Mouse (Mus musculus) C2C12 (cell line): ENCODE data around the gene Pop4.

Experiments used
- CTCF ChIP-seq: IDR thresholded peaks from one replicate; pipeline ENCODE4 v1.5.1; 2011; ENCODE audit not compliant: control insufficient read depth, insufficient read depth, insufficient read length
- MAX ChIP-seq: IDR thresholded peaks from one replicate; pipeline ENCODE4 v1.6.1; 2011; ENCODE audit warnings: mild to moderate bottlenecking, control low read depth
- MYOD1 ChIP-seq: IDR thresholded peaks from one replicate; pipeline ENCODE4 v1.6.1; 2011; ENCODE audit warnings: low read depth; ENCODE audit not compliant: control insufficient read depth, insufficient read length
- MYOG ChIP-seq: IDR thresholded peaks from one replicate; pipeline ENCODE4 v1.6.1; 2011; ENCODE audit not compliant: control insufficient read depth, insufficient read length; ENCODE audit errors: extremely low read depth
- USF1 ChIP-seq: IDR thresholded peaks from one replicate; pipeline ENCODE4 v1.6.1; 2011; ENCODE audit warnings: low read depth, mild to moderate bottlenecking, control low read depth, moderate library complexity

- TF ChIP-seq USF1 (no peak), MAX (no peak), CTCF (no peak), MYOG (no peak), MYOD1 (peak; percentile 49)
Measured at GRCm38 (mm10) chr7:38270703-38271510, at the start of gene Pop4.
